Mouse (Mus musculus): Measurements from ENCODE around the gene 3110082I17Rik. TPM values are rescaled to one million over a fixed set of nuclear protein-coding genes. Genes with fewer than 3 reads are reported as not detected.

3110082I17Rik gene
- polyA plus RNA-seq, 1 experiment: 16.4 TPM

GRCm38 (mm10) chr5:139326111-139326696, 134.1 kb downstream of the 3110082I17Rik start:
- TF ChIP-seq POLR2A (IDR thresholded peaks at IDR 0.05; ENCODE audit: borderline replicate concordance, low read depth, low read length) (no peak), CTCF (IDR thresholded peaks at IDR 0.05; ENCODE audit: low read depth, low read length) (no peak)
- no peak overlapping the region for H3K4me3 ChIP-seq (ENCODE audit: insufficient read depth, low read length)

GRCm38 (mm10) chr5:139325395-139325966, 134.8 kb downstream of the 3110082I17Rik start, which contains the start of gene Adap1:
TSS of gene Adap1 (minus strand) at chr5:139325622.
- TF ChIP-seq POLR2A (IDR thresholded peaks at IDR 0.05; ENCODE audit: borderline replicate concordance, low read depth, low read length) (no peak), CTCF (IDR thresholded peaks at IDR 0.05; ENCODE audit: low read depth, low read length) (no peak)
- H3K27ac ChIP-seq (ENCODE audit: insufficient read depth, low read depth, low read length): peak within 1 kb of the TSS; percentile 86
- H3K4me1 ChIP-seq (ENCODE audit: control insufficient read depth, insufficient read depth, low read length): peaks cover 46% of the 10 kb centered on the region
- peak within 1 kb of the TSS; percentile 83 for H3K4me3 ChIP-seq (ENCODE audit: insufficient read depth, low read length)

More at GRCm38 (mm10) chr5:139326111-139326696, 134.1 kb downstream of the 3110082I17Rik start:
- Histone ChIP-seq H3K4me1 (ENCODE audit: control insufficient read depth, insufficient read depth, low read length) (peaks cover 46% of the 10 kb centered on the region), H3K27ac (ENCODE audit: insufficient read depth, low read depth, low read length) (no peak overlapping the region; the same call in 1 of the 2 replicates)

DNA sequence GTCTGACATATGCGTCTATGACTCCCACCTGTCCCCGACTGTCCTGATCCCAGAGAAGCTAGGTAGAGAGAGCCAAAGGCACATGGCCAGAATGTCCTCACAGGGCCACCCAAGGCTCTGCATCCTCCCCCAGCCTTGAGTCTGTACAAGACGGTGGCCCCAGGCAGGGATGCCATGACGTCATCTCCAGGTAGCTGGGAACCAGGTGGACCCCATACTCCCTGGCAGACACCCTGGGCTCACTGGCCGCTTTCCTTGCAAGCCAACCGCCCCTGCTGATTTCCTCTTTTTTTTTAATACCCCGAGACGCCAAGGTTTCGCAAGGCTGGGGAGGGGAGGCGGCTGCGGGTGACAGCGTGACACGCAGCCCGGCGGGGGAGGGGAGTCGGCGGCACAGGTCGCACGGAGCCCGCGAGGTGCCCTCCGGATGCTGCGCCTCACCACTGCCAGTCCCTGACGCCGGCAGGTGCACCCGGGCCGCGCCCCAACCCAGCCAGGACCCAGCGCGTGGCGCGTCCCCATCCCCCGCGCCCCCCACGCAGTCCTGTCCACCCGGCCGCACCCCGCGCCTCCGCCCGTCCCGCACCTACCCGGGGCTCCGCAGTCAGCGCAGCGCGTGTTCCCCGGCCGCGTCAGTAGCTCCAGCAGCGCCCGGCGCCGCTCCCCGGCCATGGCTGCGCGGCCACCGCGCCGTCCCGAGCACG, 135.5 kb downstream of the 3110082I17Rik start:
- TF ChIP-seq CTCF (IDR thresholded peaks at IDR 0.05; ENCODE audit: low read depth, low read length) (no peak), POLR2A (IDR thresholded peaks at IDR 0.05; ENCODE audit: borderline replicate concordance, low read depth, low read length) (0 out of 2 replicates have a peak, but pooled peaks have one; percentile 4)
- Histone ChIP-seq H3K4me3 (ENCODE audit: insufficient read depth, low read length) (peak overlapping the region; percentile 83), H3K27ac (ENCODE audit: insufficient read depth, low read depth, low read length) (peak overlapping the region; percentile 86), H3K4me1 (ENCODE audit: control insufficient read depth, insufficient read depth, low read length) (peaks cover 46% of the 10 kb centered on the region)

- Histone ChIP-seq H3K4me1 (ENCODE audit: control insufficient read depth, insufficient read depth, low read length) (peaks cover 48% of the 10 kb centered on the region), H3K27ac (ENCODE audit: insufficient read depth, low read depth, low read length) (peak overlapping the region; percentile 86), H3K4me3 (ENCODE audit: insufficient read depth, low read length) (peak overlapping the region; percentile 83)
- TF ChIP-seq CTCF (IDR thresholded peaks at IDR 0.05; ENCODE audit: low read depth, low read length) (no peak), POLR2A (IDR thresholded peaks at IDR 0.05; ENCODE audit: borderline replicate concordance, low read depth, low read length) (no peak)
These were observed 136.3 kb downstream of the 3110082I17Rik start for GRCm38 (mm10) chr5:139324045-139324491.

DNA sequence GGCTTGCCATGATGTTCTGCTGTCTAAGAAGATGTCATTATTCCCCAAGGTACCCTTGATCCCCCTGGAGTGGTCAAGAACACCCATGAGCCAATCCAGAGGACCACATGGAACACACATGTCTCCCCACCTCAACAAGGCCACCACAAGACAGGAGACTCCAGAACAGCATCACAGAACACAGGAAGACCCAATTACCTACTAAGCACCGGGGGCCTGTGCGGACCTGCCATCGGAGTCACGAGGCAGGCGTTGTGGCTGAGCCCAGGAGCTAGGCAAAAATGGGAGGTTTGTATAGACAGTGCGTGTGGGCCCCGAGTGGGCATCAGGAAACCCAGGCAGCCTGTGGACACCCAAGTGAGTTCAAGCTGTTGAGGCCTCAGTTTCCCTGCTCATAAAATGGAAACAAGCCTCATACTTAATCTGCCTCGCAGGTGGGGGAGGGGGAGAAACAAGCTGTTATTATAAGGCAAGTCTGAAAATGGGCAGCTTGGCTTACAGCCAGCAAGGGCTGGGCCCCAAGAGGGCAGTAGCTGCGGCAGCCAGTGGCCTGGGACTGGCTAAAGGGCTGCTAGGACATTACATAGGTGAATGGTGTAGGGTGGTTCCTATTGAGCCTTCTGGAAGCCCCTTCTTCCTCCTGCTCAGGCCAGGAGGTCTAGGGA, 136.9 kb downstream of the 3110082I17Rik start:
- Histone ChIP-seq H3K27ac (ENCODE audit: insufficient read depth, low read depth, low read length) (peak overlapping the region; percentile 86), H3K4me1 (ENCODE audit: control insufficient read depth, insufficient read depth, low read length) (peaks cover 46% of the 10 kb centered on the region), H3K4me3 (ENCODE audit: insufficient read depth, low read length) (peak overlapping the region; percentile 83)
- TF ChIP-seq CTCF (IDR thresholded peaks at IDR 0.05; ENCODE audit: low read depth, low read length): no peak
- TF ChIP-seq POLR2A (IDR thresholded peaks at IDR 0.05; ENCODE audit: borderline replicate concordance, low read depth, low read length): no peak

DNA sequence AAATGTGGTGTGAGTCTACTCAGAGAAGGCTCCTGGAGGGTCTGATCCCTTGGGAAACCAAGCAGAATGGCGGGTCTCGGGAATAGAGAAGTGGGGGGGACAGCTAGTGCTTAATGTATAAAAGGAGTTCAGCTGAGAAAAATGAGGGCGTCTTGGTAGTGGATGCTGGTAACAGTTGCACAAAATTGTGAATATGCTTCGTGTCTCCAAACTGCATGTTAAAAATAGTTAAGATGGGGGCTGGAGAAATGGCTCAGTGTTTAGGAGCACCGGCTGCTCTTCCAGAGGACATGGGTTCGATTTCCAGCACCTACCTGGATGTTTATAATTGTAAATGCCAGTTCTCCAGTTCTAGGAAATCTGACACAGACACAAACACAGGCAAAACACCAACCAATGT, 139.0 kb downstream of the 3110082I17Rik start:
- H3K4me3 ChIP-seq (ENCODE audit: insufficient read depth, low read length): no peak overlapping the region
- peaks cover 27% of the 10 kb centered on the region for H3K4me1 ChIP-seq (ENCODE audit: control insufficient read depth, insufficient read depth, low read length)
- TF ChIP-seq CTCF (IDR thresholded peaks at IDR 0.05; ENCODE audit: low read depth, low read length): no peak
- TF ChIP-seq POLR2A (IDR thresholded peaks at IDR 0.05; ENCODE audit: borderline replicate concordance, low read depth, low read length): no peak
- no peak overlapping the region for H3K27ac ChIP-seq (ENCODE audit: insufficient read depth, low read depth, low read length)

DNA sequence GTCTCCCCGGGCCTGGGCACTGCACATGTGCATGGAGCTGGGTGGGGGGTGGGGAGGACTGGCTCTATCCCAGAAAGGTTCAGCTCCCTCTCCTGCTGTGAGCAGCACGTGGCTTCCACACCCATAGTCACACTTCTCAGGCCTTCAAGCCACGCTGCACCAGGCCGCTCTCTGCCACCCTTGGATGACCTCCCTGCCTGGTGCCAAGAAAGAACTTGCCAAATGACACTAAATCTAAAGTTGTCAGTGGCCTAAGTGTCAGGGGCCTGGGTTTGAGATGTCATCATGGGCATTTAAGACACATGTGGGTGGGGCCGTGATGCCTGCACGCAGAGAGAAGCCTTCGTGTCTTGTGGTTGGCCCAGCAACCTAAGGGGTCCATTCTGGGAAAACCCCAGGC, 139.9 kb downstream of the 3110082I17Rik start:
- peaks cover 21% of the 10 kb centered on the region for H3K4me1 ChIP-seq (ENCODE audit: control insufficient read depth, insufficient read depth, low read length)

GRCm38 (mm10) chr5:139317751-139318504, 142.4 kb downstream of the 3110082I17Rik start:
- no peak for TF ChIP-seq POLR2A (IDR thresholded peaks at IDR 0.05; ENCODE audit: borderline replicate concordance, low read depth, low read length)
- TF ChIP-seq CTCF (IDR thresholded peaks at IDR 0.05; ENCODE audit: low read depth, low read length): no peak
- H3K4me3 ChIP-seq (ENCODE audit: insufficient read depth, low read length): no peak overlapping the region
- H3K27ac ChIP-seq (ENCODE audit: insufficient read depth, low read depth, low read length): no peak overlapping the region
- peaks cover 19% of the 10 kb centered on the region for H3K4me1 ChIP-seq (ENCODE audit: control insufficient read depth, insufficient read depth, low read length)

More for the DNA sequence above, 139.9 kb downstream of the 3110082I17Rik start:
- no peak overlapping the region for H3K4me3 ChIP-seq (ENCODE audit: insufficient read depth, low read length)
- TF ChIP-seq POLR2A (IDR thresholded peaks at IDR 0.05; ENCODE audit: borderline replicate concordance, low read depth, low read length) (no peak), CTCF (IDR thresholded peaks at IDR 0.05; ENCODE audit: low read depth, low read length) (no peak)
- no peak overlapping the region for H3K27ac ChIP-seq (ENCODE audit: insufficient read depth, low read depth, low read length)
